In the genomic region with DNA sequence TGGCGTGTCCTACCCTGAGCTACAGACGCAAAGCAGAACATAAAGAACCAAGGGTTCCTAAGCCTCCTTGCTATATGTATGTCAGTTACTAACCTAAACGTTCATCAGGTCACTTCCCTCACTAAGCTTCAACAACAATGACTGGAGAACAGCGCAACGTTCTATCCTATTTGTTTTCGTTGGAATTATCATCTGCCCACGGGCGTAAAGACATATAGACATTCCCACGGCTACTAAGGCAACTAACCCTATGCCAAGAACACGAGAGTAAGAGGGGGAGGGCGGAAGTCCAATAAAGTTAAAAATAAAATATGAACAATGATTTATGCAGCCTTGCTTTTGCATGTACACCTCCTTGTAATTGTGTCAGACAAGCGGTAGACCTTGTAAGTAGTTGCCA, we compare ENCODE assay signal across 32 mouse cellular contexts. TPM values are rescaled to one million over a fixed set of nuclear protein-coding genes. Genes with fewer than 3 reads are reported as not detected.
A peak's percentile ranks its signal among the peaks of the same experiment; 100 is the strongest.
DNase-seq lines count a peak whose midpoint lies in the region; ATAC-seq and TF ChIP-seq lines count a peak whose summit lies in the region.
"Had no signal": no experiment of that assay in that cellular context is flagged by ENCODE, and none has a peak within 500 bp of the region (broad histone marks: within the 10 kb centered on the region; RNA-seq: fewer than 3 reads in every experiment).

No protein-coding gene starts in this region.

- 56% methylated on average over 12 of the region's 12 CpGs for WGBS in heart, adult 2 months
- 85% methylated on average over 12 of the region's 12 CpGs for WGBS in midbrain, embryonic 11.5 days
- WGBS in midbrain, embryonic 10.5 days: 81% methylated on average over 12 of the region's 12 CpGs
- 70% methylated on average over 12 of the region's 12 CpGs for WGBS in stomach, embryonic 16.5 days

- H3K9me3 ChIP-seq in midbrain, embryonic 11.5 days (ENCODE audit: control insufficient read depth, low read length): no peaks in the 10 kb centered on the region
- H3K9me3 ChIP-seq in midbrain, embryonic 10.5 days (replicated peaks): no peaks in the 10 kb centered on the region
- no peaks in the 10 kb centered on the region for H3K9me3 ChIP-seq in stomach, embryonic 16.5 days (replicated peaks; ENCODE audit: control insufficient read depth, low read length)
- H3K9me3 ChIP-seq: hindbrain, embryonic 10.5 days; hindbrain, embryonic 13.5 days; intestine, embryonic 15.5 days had no signal

- H3K4me2 ChIP-seq in midbrain, embryonic 11.5 days: no peak overlapping the region
- H3K4me2 ChIP-seq in stomach, embryonic 16.5 days (ENCODE audit: low read depth, low read length): no peak overlapping the region
- H3K4me2 ChIP-seq: heart, embryonic 11.5 days; hindbrain, embryonic 13.5 days; intestine, embryonic 15.5 days had no signal

- no peak for TF ChIP-seq EP300 in heart, adult 2 months (IDR thresholded peaks at IDR 0.05; ENCODE audit: insufficient read depth, low read depth, low read length)

- H3K36me3 ChIP-seq in heart, adult 2 months (ENCODE audit: control insufficient read depth, insufficient read depth, low read length): peaks cover 30% of the 10 kb centered on the region
- H3K36me3 ChIP-seq in midbrain, embryonic 11.5 days (ENCODE audit: control insufficient read depth, insufficient read depth, low read length): no peaks in the 10 kb centered on the region
- H3K36me3 ChIP-seq in midbrain, embryonic 10.5 days: no peaks in the 10 kb centered on the region
- no peaks in the 10 kb centered on the region for H3K36me3 ChIP-seq in stomach, embryonic 16.5 days (ENCODE audit: control insufficient read depth, insufficient read depth, low read length)
- H3K36me3 ChIP-seq: hindbrain, embryonic 10.5 days; hindbrain, embryonic 13.5 days; intestine, embryonic 15.5 days had no signal

- H3K79me2 ChIP-seq in heart, adult 2 months (replicated peaks; ENCODE audit: control insufficient read depth, insufficient read depth, low read length): peaks cover 9% of the 10 kb centered on the region

- DNase-seq in heart, adult 11 months: peak; percentile 60
- DNase-seq in heart, adult 2 months: no peak
- peak; percentile 72 for DNase-seq in midbrain, embryonic 11.5 days (ENCODE audit: low spot score, missing footprints)
- no peak for DNase-seq in midbrain, embryonic 10.5 days (ENCODE audit: low spot score)
- no peak for DNase-seq in right cerebral cortex, postnatal 14 days
- DNase-seq: adrenal gland, adult 2 months; adrenal gland, postnatal 14 days; cerebellum, adult 11 months; cerebellum, adult 2 months; cerebellum, adult 9-11 months; cerebellum, postnatal 25 days; forebrain, postnatal 0 days; gastrocnemius, postnatal 10 days; gastrocnemius, postnatal 36 days; heart, postnatal 10 days; heart, postnatal 36 days had no signal

- peaks cover 16% of the 10 kb centered on the region for H3K4me1 ChIP-seq in heart, adult 2 months (ENCODE audit: control insufficient read depth, insufficient read depth, low read length)
- H3K4me1 ChIP-seq in midbrain, embryonic 11.5 days (ENCODE audit: control insufficient read depth, insufficient read depth, low read length): no peaks in the 10 kb centered on the region
- H3K4me1 ChIP-seq in midbrain, embryonic 10.5 days: peaks cover 9% of the 10 kb centered on the region
- peaks cover 7% of the 10 kb centered on the region; the same call in 1 of the 2 replicates for H3K4me1 ChIP-seq in stomach, embryonic 16.5 days (ENCODE audit: control insufficient read depth, insufficient read depth, low read length)

- no peak for TF ChIP-seq CTCF in heart, adult 2 months (IDR thresholded peaks at IDR 0.05)

- H3K9ac ChIP-seq in heart, adult 2 months (ENCODE audit: low read depth, low read length): no peak overlapping the region; the same call in 1 of the 2 replicates
- H3K9ac ChIP-seq in midbrain, embryonic 11.5 days (ENCODE audit: low read length): no peak overlapping the region
- H3K9ac ChIP-seq in stomach, embryonic 16.5 days (ENCODE audit: low read length): no peak overlapping the region
- H3K9ac ChIP-seq: forebrain, postnatal 0 days; hindbrain, embryonic 13.5 days; intestine, embryonic 15.5 days had no signal

- H3K4me3 ChIP-seq in heart, adult 2 months: no peak overlapping the region
- no peak overlapping the region for H3K4me3 ChIP-seq in midbrain, embryonic 11.5 days (ENCODE audit: low read depth, low read length)
- H3K4me3 ChIP-seq in midbrain, embryonic 10.5 days: no peak overlapping the region
- H3K4me3 ChIP-seq in stomach, embryonic 16.5 days (replicated peaks; ENCODE audit: low read length): no peak overlapping the region
- H3K4me3 ChIP-seq: hindbrain, embryonic 10.5 days; hindbrain, embryonic 13.5 days; intestine, embryonic 15.5 days had no signal

- no peaks in the 10 kb centered on the region for H3K27me3 ChIP-seq in heart, adult 2 months (ENCODE audit: control insufficient read depth, insufficient read depth, low read length)
- no peaks in the 10 kb centered on the region for H3K27me3 ChIP-seq in midbrain, embryonic 11.5 days (ENCODE audit: control insufficient read depth, insufficient read depth, low read length)
- H3K27me3 ChIP-seq in midbrain, embryonic 10.5 days (ENCODE audit: low read depth, poor library complexity, severe bottlenecking): no peaks in the 10 kb centered on the region
- no peaks in the 10 kb centered on the region for H3K27me3 ChIP-seq in stomach, embryonic 16.5 days (ENCODE audit: control insufficient read depth, insufficient read depth, low read length)
- H3K27me3 ChIP-seq: hindbrain, embryonic 13.5 days; intestine, embryonic 15.5 days had no signal

- intact Hi-C loops in heart, adult 2 months (cut with DNase I): no loop called here

- TF ChIP-seq POLR2A in heart, adult 2 months (IDR thresholded peaks at IDR 0.05; ENCODE audit: insufficient read depth, low read depth, low read length): no peak

- ATAC-seq in midbrain, embryonic 11.5 days (ENCODE audit: low FRiP score): no peak
- no peak for ATAC-seq in stomach, embryonic 16.5 days (ENCODE audit: insufficient read depth, low FRiP score)
- ATAC-seq: CD4-positive, CD25-positive, alpha-beta regulatory T cell, adult 4 months; forebrain, embryonic 14.5 days; forebrain, postnatal 0 days; hindbrain, embryonic 16.5 days; intestine, embryonic 15.5 days had no signal

- H3K27ac ChIP-seq in heart, adult 2 months: no peak overlapping the region
- H3K27ac ChIP-seq in midbrain, embryonic 11.5 days (ENCODE audit: low read depth, low read length): no peak overlapping the region
- no peak overlapping the region for H3K27ac ChIP-seq in midbrain, embryonic 10.5 days (replicated peaks)
- peak overlapping the region; percentile 47; the same call in 1 of the 2 replicates for H3K27ac ChIP-seq in stomach, embryonic 16.5 days (ENCODE audit: low read length)
- H3K27ac ChIP-seq: hindbrain, embryonic 10.5 days; hindbrain, embryonic 13.5 days; intestine, embryonic 15.5 days had no signal

RNA-seq across cellular contexts. Expression of gene Acvr1, which starts 43.9 kb away (rescaled TPM):
- total RNA-seq in heart, adult 2 months (2021): 10 to 100 TPM; 14.6 to 15.7 TPM
- polyA plus RNA-seq in heart, adult 2 months (2012; rRNA removed): 7.4 and 12.1 TPM in 2 replicates
- 4.7 and 4.9 TPM in 2 replicates for polyA plus RNA-seq in midbrain, embryonic 11.5 days (2014; fragmentation: Nextera tagmentation; extraction: Ambion mirVana)
- polyA plus RNA-seq in midbrain, embryonic 10.5 days (2016; fragmentation: Nextera tagmentation; extraction: Ambion mirVana): 2.9 and 3.2 TPM in 2 replicates
- polyA plus RNA-seq in stomach, embryonic 16.5 days (2015; fragmentation: Nextera tagmentation; extraction: Ambion mirVana): 5.9 and 6.8 TPM in 2 replicates
- total RNA-seq: MEL had no signal

RNA-seq across cellular contexts. Expression of gene Upp2, which starts 44.0 kb away (rescaled TPM):
- 1 to 10 TPM; 2.2 to 3.3 TPM for total RNA-seq in heart, adult 2 months (2021)
- polyA plus RNA-seq in heart, adult 2 months (2012; rRNA removed): 3.0 and 5.1 TPM in 2 replicates
- 4.6 and 4.7 TPM in 2 replicates for polyA plus RNA-seq in midbrain, embryonic 11.5 days (2014; fragmentation: Nextera tagmentation; extraction: Ambion mirVana)
- polyA plus RNA-seq in midbrain, embryonic 10.5 days (2016; fragmentation: Nextera tagmentation; extraction: Ambion mirVana): 3.0 and 5.3 TPM in 2 replicates
- polyA plus RNA-seq in stomach, embryonic 16.5 days (2015; fragmentation: Nextera tagmentation; extraction: Ambion mirVana): 5.5 and 6.8 TPM in 2 replicates
- total RNA-seq: MEL had no signal
- polyA plus RNA-seq: CD4-positive, CD25-positive, alpha-beta regulatory T cell, adult 4 months had no signal

RNA-seq across cellular contexts. Expression of gene Gm17409, which starts 53.2 kb away (rescaled TPM):
- total RNA-seq in heart, adult 2 months (2021): not detected
- polyA plus RNA-seq in heart, adult 2 months (2012; rRNA removed): not detected in 2 replicates
- polyA plus RNA-seq in midbrain, embryonic 11.5 days (2014; fragmentation: Nextera tagmentation; extraction: Ambion mirVana): not detected in 2 replicates
- polyA plus RNA-seq in midbrain, embryonic 10.5 days (2016; fragmentation: Nextera tagmentation; extraction: Ambion mirVana): not detected in 2 replicates
- not detected in 2 replicates for polyA plus RNA-seq in stomach, embryonic 16.5 days (2015; fragmentation: Nextera tagmentation; extraction: Ambion mirVana)
- total RNA-seq: adrenal gland, adult 2 months; adrenal gland, postnatal 14 days; adrenal gland, postnatal 4 days; common myeloid progenitor, adult 5-6 weeks; forebrain, postnatal 0 days; gastrocnemius, postnatal 10 days; gastrocnemius, postnatal 36 days; heart, adult 8-10 months; heart, postnatal 10 days; heart, postnatal 36 days; MEL had no signal
- polyA plus RNA-seq: adrenal gland, adult 2 months; CD4-positive, CD25-positive, alpha-beta regulatory T cell, adult 4 months; cerebellum, adult 2 months; embryonic facial prominence, embryonic 14.5 days; forebrain, embryonic 11.5 days; forebrain, embryonic 14.5 days; forebrain, postnatal 0 days; frontal cortex, adult 2 months; heart, embryonic 11.5 days; heart, embryonic 14.5 days; hindbrain, embryonic 10.5 days; hindbrain, embryonic 13.5 days; hindbrain, embryonic 16.5 days; intestine, embryonic 15.5 days had no signal

Comparison
In these comparisons a context has a peak if more than half of its experiments do, and no peak if none do; other contexts are left out.
1. DNase-seq: peak in heart, adult 11 months (single experiment) and midbrain, embryonic 11.5 days (single experiment); none in heart, adult 2 months (0 of 2), midbrain, embryonic 10.5 days (single experiment) and right cerebral cortex, postnatal 14 days (single experiment).